Mouse (Mus musculus): ENCODE measurements around the gene Ston1. TPM values are rescaled to one million over a fixed set of nuclear protein-coding genes. Genes with fewer than 3 reads are reported as not detected.

Gene Ston1
- polyA plus RNA-seq, 1 experiment from 2014 or later, result 7.2 TPM

DNA sequence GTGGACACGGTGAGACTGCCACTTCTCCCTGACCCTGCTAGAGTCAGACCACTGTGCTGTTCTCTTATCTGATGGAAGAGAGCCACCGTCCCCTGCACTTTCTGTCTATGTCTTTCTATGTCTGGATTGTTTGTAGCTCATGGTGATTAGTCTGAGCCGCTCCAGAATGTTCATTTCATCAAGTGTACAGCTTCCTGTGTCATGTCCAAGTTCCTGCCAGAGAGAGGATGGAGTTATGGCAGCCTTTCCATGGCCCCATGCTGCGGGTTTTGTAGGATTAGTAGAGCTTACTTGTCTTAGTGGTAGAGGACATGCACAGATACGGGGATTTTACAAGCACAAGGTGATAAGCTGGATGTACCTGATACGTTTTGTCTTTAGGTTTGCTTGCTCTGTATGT lies 16.9 kb upstream of the Ston1 start:
- no peaks in the 10 kb centered on the region for H3K9me3 ChIP-seq (ENCODE audit: control insufficient read depth, low read length)
- H3K27ac ChIP-seq (ENCODE audit: low read depth, low read length), result no peak overlapping the region
- H3K4me2 ChIP-seq (replicated peaks; ENCODE audit: low read depth, low read length), result no peak overlapping the region
- DNase-seq (ENCODE audit: low spot score), result no peak
- no peaks in the 10 kb centered on the region for H3K27me3 ChIP-seq (ENCODE audit: control insufficient read depth, insufficient read depth, low read length)
- H3K4me3 ChIP-seq (ENCODE audit: low read depth, low read length), result no peak overlapping the region
- H3K9ac ChIP-seq (ENCODE audit: low read depth, low read length), result no peak overlapping the region
- WGBS, result 93% methylated on average over 6 of the region's 6 CpGs
- ATAC-seq (ENCODE audit: low FRiP score), result no peak
- H3K4me1 ChIP-seq (replicated peaks; ENCODE audit: control insufficient read depth, insufficient read depth, low read length), result no peaks in the 10 kb centered on the region
- H3K36me3 ChIP-seq (ENCODE audit: control insufficient read depth, insufficient read depth, low read length), result 0 out of 2 replicates have a peak, but pooled peaks cover 8% of the 10 kb centered on the region

- ATAC-seq (ENCODE audit: low FRiP score) (no peak), DNase-seq (ENCODE audit: low spot score) (no peak)
- no peak overlapping the region for H3K4me2 ChIP-seq (replicated peaks; ENCODE audit: low read depth, low read length)
- no peaks in the 10 kb centered on the region for H3K4me1 ChIP-seq (replicated peaks; ENCODE audit: control insufficient read depth, insufficient read depth, low read length)
- no peak overlapping the region for H3K9ac ChIP-seq (ENCODE audit: low read depth, low read length)
- H3K27ac ChIP-seq (ENCODE audit: low read depth, low read length), result no peak overlapping the region
- no peaks in the 10 kb centered on the region for H3K9me3 ChIP-seq (ENCODE audit: control insufficient read depth, low read length)
- 79% methylated on average over 6 of the region's 6 CpGs for WGBS
- no peaks in the 10 kb centered on the region for H3K27me3 ChIP-seq (ENCODE audit: control insufficient read depth, insufficient read depth, low read length)
- H3K4me3 ChIP-seq (ENCODE audit: low read depth, low read length), result no peak overlapping the region
- 0 out of 2 replicates have a peak, but pooled peaks cover 8% of the 10 kb centered on the region for H3K36me3 ChIP-seq (ENCODE audit: control insufficient read depth, insufficient read depth, low read length)
These were observed 15.9 kb upstream of the Ston1 start for GRCm38 (mm10) chr17:88581511-88582021.

- H3K36me3 ChIP-seq (ENCODE audit: control insufficient read depth, insufficient read depth, low read length), result 0 out of 2 replicates have a peak, but pooled peaks cover 8% of the 10 kb centered on the region
- 85% methylated on average over 11 of the region's 11 CpGs for WGBS
- no peak for ATAC-seq (ENCODE audit: low FRiP score)
These were observed 14.5 kb upstream of the Ston1 start for GRCm38 (mm10) chr17:88582999-88583398.

DNA sequence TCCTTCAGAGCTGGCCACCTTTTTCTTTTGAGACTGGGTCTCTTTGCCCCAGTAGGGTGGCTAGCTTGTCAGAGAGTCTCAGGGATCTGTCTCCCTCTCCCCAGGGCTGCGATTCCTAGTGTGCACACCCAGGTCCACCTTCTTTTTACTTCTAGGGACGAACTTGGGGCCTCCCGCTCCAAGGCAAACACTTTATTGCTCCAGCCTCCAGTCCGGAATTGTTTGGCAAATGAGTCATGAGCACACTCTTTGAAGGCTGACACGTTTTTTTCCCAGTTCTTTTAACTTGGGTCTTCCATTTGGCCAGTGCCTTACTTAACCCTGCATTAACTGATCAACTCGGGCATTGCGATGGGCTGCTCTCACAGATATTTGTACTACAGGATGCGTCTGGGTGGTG lies 14.1 kb upstream of the Ston1 start:
- H3K4me3 ChIP-seq (ENCODE audit: low read depth, low read length), result no peak overlapping the region
- H3K27me3 ChIP-seq (ENCODE audit: control insufficient read depth, insufficient read depth, low read length), result no peaks in the 10 kb centered on the region
- H3K9ac ChIP-seq (ENCODE audit: low read depth, low read length), result no peak overlapping the region
- H3K27ac ChIP-seq (ENCODE audit: low read depth, low read length), result no peak overlapping the region
- H3K4me2 ChIP-seq (replicated peaks; ENCODE audit: low read depth, low read length), result no peak overlapping the region
- 89% methylated on average over 8 of the region's 8 CpGs for WGBS
- no peaks in the 10 kb centered on the region for H3K4me1 ChIP-seq (replicated peaks; ENCODE audit: control insufficient read depth, insufficient read depth, low read length)
- H3K36me3 ChIP-seq (ENCODE audit: control insufficient read depth, insufficient read depth, low read length), result 0 out of 2 replicates have a peak, but pooled peaks cover 8% of the 10 kb centered on the region
- no peaks in the 10 kb centered on the region for H3K9me3 ChIP-seq (ENCODE audit: control insufficient read depth, low read length)
- DNase-seq (ENCODE audit: low spot score) (no peak), ATAC-seq (ENCODE audit: low FRiP score) (no peak)

More at GRCm38 (mm10) chr17:88582999-88583398, 14.5 kb upstream of the Ston1 start:
- H3K9me3 ChIP-seq (ENCODE audit: control insufficient read depth, low read length), result no peaks in the 10 kb centered on the region
- no peak overlapping the region for H3K27ac ChIP-seq (ENCODE audit: low read depth, low read length)
- H3K4me1 ChIP-seq (replicated peaks; ENCODE audit: control insufficient read depth, insufficient read depth, low read length), result no peaks in the 10 kb centered on the region
- no peak overlapping the region for H3K4me2 ChIP-seq (replicated peaks; ENCODE audit: low read depth, low read length)
- no peak overlapping the region for H3K9ac ChIP-seq (ENCODE audit: low read depth, low read length)
- no peak overlapping the region for H3K4me3 ChIP-seq (ENCODE audit: low read depth, low read length)
- DNase-seq (ENCODE audit: low spot score), result no peak
- H3K27me3 ChIP-seq (ENCODE audit: control insufficient read depth, insufficient read depth, low read length), result no peaks in the 10 kb centered on the region

DNA sequence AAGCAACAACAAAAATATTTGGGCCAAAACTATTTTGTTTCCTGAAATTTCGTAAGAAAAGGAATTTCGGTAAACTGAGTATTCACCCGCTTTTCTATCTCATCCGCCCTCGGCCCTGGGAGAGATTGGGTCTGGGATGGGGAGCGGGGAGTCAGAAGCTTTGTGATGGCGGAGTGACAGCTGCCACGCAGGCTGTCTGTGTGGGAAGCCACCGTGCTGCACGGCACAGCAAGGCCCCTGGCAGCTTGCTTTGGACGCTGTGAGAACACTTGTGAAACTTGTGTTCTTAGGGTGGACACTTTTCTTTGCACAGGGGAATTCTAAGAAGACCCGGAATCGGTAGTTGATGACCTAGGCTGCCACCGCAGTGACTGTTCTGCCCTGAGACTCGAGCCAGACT lies 10.1 kb upstream of the Ston1 start:
- Histone ChIP-seq H3K4me1 (replicated peaks; ENCODE audit: control insufficient read depth, insufficient read depth, low read length) (no peaks in the 10 kb centered on the region), H3K4me2 (replicated peaks; ENCODE audit: low read depth, low read length) (no peak overlapping the region), H3K9ac (ENCODE audit: low read depth, low read length) (no peak overlapping the region), H3K27ac (ENCODE audit: low read depth, low read length) (no peak overlapping the region), H3K9me3 (ENCODE audit: control insufficient read depth, low read length) (no peaks in the 10 kb centered on the region), H3K36me3 (ENCODE audit: control insufficient read depth, insufficient read depth, low read length) (0 out of 2 replicates have a peak, but pooled peaks cover 4% of the 10 kb centered on the region), H3K4me3 (ENCODE audit: low read depth, low read length) (no peak overlapping the region), H3K27me3 (ENCODE audit: control insufficient read depth, insufficient read depth, low read length) (no peaks in the 10 kb centered on the region)
- ATAC-seq (ENCODE audit: low FRiP score) (no peak), DNase-seq (ENCODE audit: low spot score) (no peak)
- 85% methylated on average over 15 of the region's 15 CpGs for WGBS

- Histone ChIP-seq H3K4me1 (replicated peaks; ENCODE audit: control insufficient read depth, insufficient read depth, low read length) (no peaks in the 10 kb centered on the region), H3K4me2 (replicated peaks; ENCODE audit: low read depth, low read length) (no peak overlapping the region), H3K36me3 (ENCODE audit: control insufficient read depth, insufficient read depth, low read length) (0 out of 2 replicates have a peak, but pooled peaks cover 4% of the 10 kb centered on the region), H3K4me3 (ENCODE audit: low read depth, low read length) (no peak overlapping the region), H3K9me3 (ENCODE audit: control insufficient read depth, low read length) (no peaks in the 10 kb centered on the region), H3K9ac (ENCODE audit: low read depth, low read length) (no peak overlapping the region), H3K27ac (ENCODE audit: low read depth, low read length) (no peak overlapping the region), H3K27me3 (ENCODE audit: control insufficient read depth, insufficient read depth, low read length) (no peaks in the 10 kb centered on the region)
- DNase-seq (ENCODE audit: low spot score) (no peak), ATAC-seq (ENCODE audit: low FRiP score) (no peak)
- WGBS, result 96% methylated on average over 8 of the region's 8 CpGs
These were observed 9.3 kb upstream of the Ston1 start for GRCm38 (mm10) chr17:88588228-88588627.

GRCm38 (mm10) chr17:88590251-88590650 lies 7.2 kb upstream of the Ston1 start:
- H3K9me3 ChIP-seq (ENCODE audit: control insufficient read depth, low read length), result no peaks in the 10 kb centered on the region
- no peak for ATAC-seq (ENCODE audit: low FRiP score)
- H3K27ac ChIP-seq (ENCODE audit: low read depth, low read length), result no peak overlapping the region

GRCm38 (mm10) chr17:88595071-88595470 lies 2.4 kb upstream of the Ston1 start:
- 87% methylated on average over 4 of the region's 4 CpGs for WGBS
- no peak for ATAC-seq (ENCODE audit: low FRiP score)
- H3K27me3 ChIP-seq (ENCODE audit: control insufficient read depth, insufficient read depth, low read length), result no peaks in the 10 kb centered on the region

More at GRCm38 (mm10) chr17:88590251-88590650, 7.2 kb upstream of the Ston1 start:
- no peak for DNase-seq (ENCODE audit: low spot score)
- Histone ChIP-seq H3K4me2 (replicated peaks; ENCODE audit: low read depth, low read length) (no peak overlapping the region), H3K4me1 (replicated peaks; ENCODE audit: control insufficient read depth, insufficient read depth, low read length) (no peaks in the 10 kb centered on the region), H3K4me3 (ENCODE audit: low read depth, low read length) (no peak overlapping the region), H3K27me3 (ENCODE audit: control insufficient read depth, insufficient read depth, low read length) (no peaks in the 10 kb centered on the region), H3K9ac (ENCODE audit: low read depth, low read length) (no peak overlapping the region), H3K36me3 (ENCODE audit: control insufficient read depth, insufficient read depth, low read length) (no peaks in the 10 kb centered on the region)
- 93% methylated on average over 6 of the region's 6 CpGs for WGBS

DNA sequence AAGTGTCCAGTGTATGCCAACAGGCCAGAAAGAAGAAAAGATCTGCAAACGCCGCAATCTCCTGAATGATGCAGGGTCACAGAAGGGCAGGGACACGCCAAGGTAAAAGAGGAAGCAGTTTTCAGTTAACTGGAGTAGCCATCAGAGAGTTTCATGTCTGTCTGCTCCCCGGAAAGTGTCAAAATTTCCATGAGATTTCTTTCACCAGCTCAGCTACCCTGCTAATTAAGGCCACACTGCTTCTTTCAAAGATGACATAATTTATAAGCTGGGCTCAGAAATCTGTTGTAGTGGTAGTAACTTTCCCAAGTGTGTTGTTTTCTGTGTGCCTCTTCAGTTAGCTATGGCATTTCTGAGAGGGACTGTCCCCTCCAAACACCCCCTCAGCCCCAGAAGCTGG lies 1.4 kb upstream of the Ston1 start:
- Histone ChIP-seq H3K36me3 (ENCODE audit: control insufficient read depth, insufficient read depth, low read length) (no peaks in the 10 kb centered on the region), H3K4me2 (replicated peaks; ENCODE audit: low read depth, low read length) (no peak overlapping the region), H3K4me1 (replicated peaks; ENCODE audit: control insufficient read depth, insufficient read depth, low read length) (no peaks in the 10 kb centered on the region; the same call in 1 of the 2 replicates), H3K9ac (ENCODE audit: low read depth, low read length) (no peak overlapping the region), H3K9me3 (ENCODE audit: control insufficient read depth, low read length) (no peaks in the 10 kb centered on the region), H3K27ac (ENCODE audit: low read depth, low read length) (no peak overlapping the region), H3K27me3 (ENCODE audit: control insufficient read depth, insufficient read depth, low read length) (no peaks in the 10 kb centered on the region), H3K4me3 (ENCODE audit: low read depth, low read length) (no peak overlapping the region)
- DNase-seq (ENCODE audit: low spot score), result no peak
- WGBS, result 84% methylated on average over 4 of the region's 4 CpGs
- ATAC-seq (ENCODE audit: low FRiP score), result no peak

More at GRCm38 (mm10) chr17:88595071-88595470, 2.4 kb upstream of the Ston1 start:
- Histone ChIP-seq H3K9me3 (ENCODE audit: control insufficient read depth, low read length) (no peaks in the 10 kb centered on the region), H3K4me2 (replicated peaks; ENCODE audit: low read depth, low read length) (no peak overlapping the region), H3K4me1 (replicated peaks; ENCODE audit: control insufficient read depth, insufficient read depth, low read length) (no peaks in the 10 kb centered on the region; the same call in 1 of the 2 replicates), H3K4me3 (ENCODE audit: low read depth, low read length) (no peak overlapping the region), H3K36me3 (ENCODE audit: control insufficient read depth, insufficient read depth, low read length) (no peaks in the 10 kb centered on the region), H3K27ac (ENCODE audit: low read depth, low read length) (no peak overlapping the region), H3K9ac (ENCODE audit: low read depth, low read length) (no peak overlapping the region)
- no peak for DNase-seq (ENCODE audit: low spot score)
